Mouse (Mus musculus): ENCODE data around the gene Dnaaf1. TPM values are rescaled to one million over a fixed set of nuclear protein-coding genes. Genes with fewer than 3 reads are reported as not detected.

Gene Dnaaf1
- polyA plus RNA-seq, 1 experiment from 2014 or later, result 0.06 TPM

GRCm38 (mm10) chr8:119639798-119640197, 64.8 kb downstream of the Dnaaf1 start:
- Histone ChIP-seq H3K4me2 (no peak overlapping the region), H3K9ac (no peak overlapping the region), H3K4me1 (peaks cover 14% of the 10 kb centered on the region), H3K4me3 (no peak overlapping the region), H3K36me3 (no peaks in the 10 kb centered on the region), H3K27me3 (no peaks in the 10 kb centered on the region; the same call in 1 of the 2 replicates), H3K27ac (no peak overlapping the region), H3K9me3 (no peaks in the 10 kb centered on the region)
- no peak for ATAC-seq (ENCODE audit: insufficient number of reproducible peaks, low FRiP score, low TSS enrichment, low read depth)
- 31% methylated on average over 7 of the region's 7 CpGs for WGBS

- ATAC-seq (ENCODE audit: insufficient number of reproducible peaks, low FRiP score, low TSS enrichment, low read depth), result no peak
- 0 out of 2 replicates have a peak, but pooled peaks cover 2% of the 10 kb centered on the region for H3K4me1 ChIP-seq
- H3K4me2 ChIP-seq, result no peak overlapping the region
- H3K4me3 ChIP-seq, result no peak overlapping the region
- no peak overlapping the region for H3K9ac ChIP-seq
- H3K36me3 ChIP-seq, result no peaks in the 10 kb centered on the region
- no peaks in the 10 kb centered on the region for H3K27me3 ChIP-seq
- H3K27ac ChIP-seq, result no peak overlapping the region
- H3K9me3 ChIP-seq, result no peaks in the 10 kb centered on the region
- 82% methylated on average over 5 of the region's 5 CpGs for WGBS
Measured at GRCm38 (mm10) chr8:119641058-119641457, 66.0 kb downstream of the Dnaaf1 start.

- no peak overlapping the region for H3K4me2 ChIP-seq
- no peaks in the 10 kb centered on the region for H3K27me3 ChIP-seq
- H3K9ac ChIP-seq, result no peak overlapping the region
- H3K4me1 ChIP-seq, result 0 out of 2 replicates have a peak, but pooled peaks cover 2% of the 10 kb centered on the region
- H3K4me3 ChIP-seq, result no peak overlapping the region
- no peak overlapping the region for H3K27ac ChIP-seq
- WGBS, result 93% methylated on average over 1 of the region's 1 CpGs
- no peaks in the 10 kb centered on the region for H3K9me3 ChIP-seq
- no peak for ATAC-seq (ENCODE audit: insufficient number of reproducible peaks, low FRiP score, low TSS enrichment, low read depth)
- H3K36me3 ChIP-seq, result no peaks in the 10 kb centered on the region
Measured at GRCm38 (mm10) chr8:119642960-119643359, 67.9 kb downstream of the Dnaaf1 start.

- H3K4me1 ChIP-seq, result 0 out of 2 replicates have a peak, but pooled peaks cover 2% of the 10 kb centered on the region
- no peaks in the 10 kb centered on the region for H3K9me3 ChIP-seq
- no peak overlapping the region for H3K4me3 ChIP-seq
- no peak overlapping the region for H3K4me2 ChIP-seq
- ATAC-seq (ENCODE audit: insufficient number of reproducible peaks, low FRiP score, low TSS enrichment, low read depth), result no peak
- H3K27ac ChIP-seq, result no peak overlapping the region
- H3K27me3 ChIP-seq, result no peaks in the 10 kb centered on the region
- no peak overlapping the region for H3K9ac ChIP-seq
- no peaks in the 10 kb centered on the region for H3K36me3 ChIP-seq
- 43% methylated on average over 17 of the region's 17 CpGs for WGBS
Measured at GRCm38 (mm10) chr8:119644429-119644960, 69.5 kb downstream of the Dnaaf1 start.

GRCm38 (mm10) chr8:119644981-119645597, 70.1 kb downstream of the Dnaaf1 start:
- whole genome bisulfite sequencing, result 60% methylated on average over 18 of the region's 18 CpGs
- ATAC-seq (ENCODE audit: insufficient number of reproducible peaks, low FRiP score, low TSS enrichment, low read depth), result no peak
- H3K27me3 ChIP-seq, result no peaks in the 10 kb centered on the region
- H3K9me3 ChIP-seq, result no peaks in the 10 kb centered on the region
- H3K4me2 ChIP-seq, result no peak overlapping the region
- no peak overlapping the region for H3K4me3 ChIP-seq
- no peak overlapping the region for H3K27ac ChIP-seq
- H3K9ac ChIP-seq, result no peak overlapping the region
- 0 out of 2 replicates have a peak, but pooled peaks cover 2% of the 10 kb centered on the region for H3K4me1 ChIP-seq
- no peaks in the 10 kb centered on the region for H3K36me3 ChIP-seq

GRCm38 (mm10) chr8:119646197-119646596, 71.2 kb downstream of the Dnaaf1 start:
- Histone ChIP-seq H3K4me1 (peaks cover 3% of the 10 kb centered on the region; the same call in 1 of the 2 replicates), H3K36me3 (no peaks in the 10 kb centered on the region), H3K4me3 (no peak overlapping the region), H3K27ac (no peak overlapping the region), H3K4me2 (no peak overlapping the region), H3K9me3 (no peaks in the 10 kb centered on the region), H3K9ac (no peak overlapping the region), H3K27me3 (no peaks in the 10 kb centered on the region)
- 72% methylated on average over 3 of the region's 3 CpGs for WGBS
- ATAC-seq (ENCODE audit: insufficient number of reproducible peaks, low FRiP score, low TSS enrichment, low read depth), result no peak

GRCm38 (mm10) chr8:119646846-119647245, 71.8 kb downstream of the Dnaaf1 start:
- no peaks in the 10 kb centered on the region for H3K9me3 ChIP-seq
- no peak for ATAC-seq (ENCODE audit: insufficient number of reproducible peaks, low FRiP score, low TSS enrichment, low read depth)
- WGBS, result 81% methylated on average over 7 of the region's 7 CpGs
- no peak overlapping the region for H3K4me3 ChIP-seq
- H3K4me1 ChIP-seq, result peaks cover 10% of the 10 kb centered on the region; the same call in 1 of the 2 replicates
- H3K27me3 ChIP-seq, result no peaks in the 10 kb centered on the region
- H3K9ac ChIP-seq, result no peak overlapping the region
- H3K27ac ChIP-seq, result no peak overlapping the region
- H3K4me2 ChIP-seq, result no peak overlapping the region
- H3K36me3 ChIP-seq, result no peaks in the 10 kb centered on the region

Other genes with a start within 250 kb of the Dnaaf1 start
- 321 and 323 TPM in 2 replicates for gene Hsbp1, start 230.7 kb upstream of the Dnaaf1 start, polyA plus RNA-seq (2015; fragmentation: Nextera tagmentation; extraction: Ambion mirVana)
- 11.9 and 12.9 TPM in 2 replicates for gene Mlycd, start 180.4 kb upstream of the Dnaaf1 start, polyA plus RNA-seq (2015; fragmentation: Nextera tagmentation; extraction: Ambion mirVana)
- gene Osgin1, start 141.1 kb upstream of the Dnaaf1 start, polyA plus RNA-seq (2015; fragmentation: Nextera tagmentation; extraction: Ambion mirVana), result 2.4 and 3.3 TPM in 2 replicates
- 0.96 and 1.1 TPM in 2 replicates for gene Necab2, start 128.5 kb upstream of the Dnaaf1 start, polyA plus RNA-seq (2015; fragmentation: Nextera tagmentation; extraction: Ambion mirVana)
- 0.14 TPM in 1 of 2 replicates, not detected in the other for gene Slc38a8, start 73.5 kb upstream of the Dnaaf1 start, polyA plus RNA-seq (2015; fragmentation: Nextera tagmentation; extraction: Ambion mirVana)
- gene Mbtps1, start 16.5 kb upstream of the Dnaaf1 start, polyA plus RNA-seq (2015; fragmentation: Nextera tagmentation; extraction: Ambion mirVana), result 122 and 126 TPM in 2 replicates
- 31.7 and 33.2 TPM in 2 replicates for gene Hsdl1, start 52 bp upstream of the Dnaaf1 start, polyA plus RNA-seq (2015; fragmentation: Nextera tagmentation; extraction: Ambion mirVana)
- gene Taf1c, start 30.0 kb downstream of the Dnaaf1 start, polyA plus RNA-seq (2015; fragmentation: Nextera tagmentation; extraction: Ambion mirVana), result 11.4 and 11.7 TPM in 2 replicates
- gene Adad2, start 37.5 kb downstream of the Dnaaf1 start, polyA plus RNA-seq (2015; fragmentation: Nextera tagmentation; extraction: Ambion mirVana), result 0.08 TPM in 1 of 2 replicates, not detected in the other
- gene Kcng4, start 60.4 kb downstream of the Dnaaf1 start, polyA plus RNA-seq (2015; fragmentation: Nextera tagmentation; extraction: Ambion mirVana), result 0.19 and 0.27 TPM in 2 replicates
- gene Wfdc1, start 91.1 kb downstream of the Dnaaf1 start, polyA plus RNA-seq (2015; fragmentation: Nextera tagmentation; extraction: Ambion mirVana), result 1.5 and 4.7 TPM in 2 replicates
- 5.3 and 5.8 TPM in 2 replicates for gene Atp2c2, start 124.8 kb downstream of the Dnaaf1 start, polyA plus RNA-seq (2015; fragmentation: Nextera tagmentation; extraction: Ambion mirVana)
- 11.5 and 11.7 TPM in 2 replicates for gene Tldc1, start 203.2 kb downstream of the Dnaaf1 start, polyA plus RNA-seq (2015; fragmentation: Nextera tagmentation; extraction: Ambion mirVana)